Mouse (Mus musculus) testis, adult 2 months (tissue): ENCODE results near the gene Traf5. TPM values are rescaled to one million over a fixed set of nuclear protein-coding genes. Genes with fewer than 3 reads are reported as not detected.

Experiments used
- H3K27ac ChIP-seq: fragments of 200-500 bp; 2 replicates; pipeline ENCODE4 v1.5.1; 2012; ENCODE audit warnings: low read depth, low read length; ENCODE audit not compliant: control insufficient read depth, insufficient read depth
- H3K27me3 ChIP-seq: fragments of 200-500 bp; 2 replicates; pipeline ENCODE4 v1.6.1; 2012; ENCODE audit warnings: mild to moderate bottlenecking, low read length, moderate library complexity; ENCODE audit not compliant: control insufficient read depth, insufficient read depth
- H3K36me3 ChIP-seq: fragments of 200-500 bp; 2 replicates; pipeline ENCODE4 v1.6.1; 2012; ENCODE audit warnings: mild to moderate bottlenecking, low read length; ENCODE audit not compliant: control insufficient read depth, insufficient read depth
- H3K4me1 ChIP-seq: fragments of 200-500 bp; 2 replicates; pipeline ENCODE4 v1.6.1; 2012; ENCODE audit warnings: low read length; ENCODE audit not compliant: control insufficient read depth, insufficient read depth
- H3K4me3 ChIP-seq: fragments of 200-500 bp; 2 replicates; pipeline ENCODE4 v1.5.1; 2012; ENCODE audit warnings: low read depth, mild to moderate bottlenecking, low read length, moderate library complexity, mixed read lengths; ENCODE audit not compliant: control insufficient read depth
- CTCF ChIP-seq: fragments of 200-500 bp; IDR thresholded peaks from 2 replicates; pipeline ENCODE4 v1.5.1; 2012; ENCODE audit warnings: low read depth, mild to moderate bottlenecking, inconsistent platforms, low read length, moderate library complexity; ENCODE audit not compliant: control insufficient read depth, insufficient read depth, insufficient replicate concordance
- POLR2A ChIP-seq: fragments of 200-500 bp; IDR thresholded peaks from 2 replicates; pipeline ENCODE4 v1.6.1; 2012; ENCODE audit warnings: low read depth, mild to moderate bottlenecking, inconsistent platforms, low read length, moderate library complexity; ENCODE audit not compliant: control insufficient read depth
- polyA plus RNA-seq: library from polyadenylated mRNA; depleted of rRNA; stranded (reverse); fragments of >200 nt; gene quantifications from 2 replicates; pipeline ENCODE4 v1.2.3, GENCODE M21; 2012

Traf5 gene
- polyA plus RNA-seq, 1 experiment: 1.6 TPM

DNA sequence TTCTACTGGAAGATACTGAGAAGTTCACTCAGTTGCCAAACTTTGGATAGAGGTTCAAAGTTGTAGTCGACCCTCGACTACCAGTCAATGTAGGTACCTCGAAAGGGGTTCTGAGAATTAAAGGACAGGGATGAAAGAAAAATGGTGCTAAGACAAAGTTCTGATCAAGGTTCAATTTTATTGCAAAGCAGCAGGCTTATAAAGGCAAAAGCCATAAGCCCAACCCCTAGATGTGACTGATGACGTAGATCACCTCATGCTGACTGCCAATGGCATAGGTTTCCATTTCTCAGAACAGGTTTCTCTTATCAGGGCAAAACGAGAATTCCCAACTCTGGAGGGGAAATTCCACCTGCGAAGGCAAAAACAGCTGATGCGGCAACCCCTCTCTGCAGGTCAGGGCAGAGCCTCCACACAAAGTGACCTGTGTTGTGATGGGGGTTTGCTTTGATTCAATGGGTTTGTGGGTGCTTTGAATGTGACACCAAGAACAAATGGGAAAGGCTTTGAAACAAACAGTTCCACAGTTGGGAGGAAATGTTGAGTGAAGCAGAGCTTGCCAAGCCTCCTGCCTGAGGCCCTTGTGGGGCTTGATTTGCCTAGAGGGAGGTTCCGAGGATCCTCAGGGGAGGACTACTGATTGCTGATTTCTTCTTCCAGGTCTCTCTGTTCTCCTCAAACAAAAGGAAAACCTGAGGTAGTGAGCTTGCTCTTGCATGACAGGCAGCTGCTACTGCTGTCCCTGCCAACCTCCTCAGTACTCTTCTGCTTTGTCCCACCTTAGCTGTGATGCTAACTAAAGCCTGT, 105.5 kb downstream of the Traf5 start:
- Histone ChIP-seq H3K36me3 (no peaks in the 10 kb centered on the region), H3K27ac (no peak overlapping the region), H3K27me3 (no peaks in the 10 kb centered on the region), H3K4me3 (no peak overlapping the region), H3K4me1 (no peaks in the 10 kb centered on the region; the same call in 1 of the 2 replicates)
- no peak for TF ChIP-seq POLR2A
- TF ChIP-seq CTCF: no peak

DNA sequence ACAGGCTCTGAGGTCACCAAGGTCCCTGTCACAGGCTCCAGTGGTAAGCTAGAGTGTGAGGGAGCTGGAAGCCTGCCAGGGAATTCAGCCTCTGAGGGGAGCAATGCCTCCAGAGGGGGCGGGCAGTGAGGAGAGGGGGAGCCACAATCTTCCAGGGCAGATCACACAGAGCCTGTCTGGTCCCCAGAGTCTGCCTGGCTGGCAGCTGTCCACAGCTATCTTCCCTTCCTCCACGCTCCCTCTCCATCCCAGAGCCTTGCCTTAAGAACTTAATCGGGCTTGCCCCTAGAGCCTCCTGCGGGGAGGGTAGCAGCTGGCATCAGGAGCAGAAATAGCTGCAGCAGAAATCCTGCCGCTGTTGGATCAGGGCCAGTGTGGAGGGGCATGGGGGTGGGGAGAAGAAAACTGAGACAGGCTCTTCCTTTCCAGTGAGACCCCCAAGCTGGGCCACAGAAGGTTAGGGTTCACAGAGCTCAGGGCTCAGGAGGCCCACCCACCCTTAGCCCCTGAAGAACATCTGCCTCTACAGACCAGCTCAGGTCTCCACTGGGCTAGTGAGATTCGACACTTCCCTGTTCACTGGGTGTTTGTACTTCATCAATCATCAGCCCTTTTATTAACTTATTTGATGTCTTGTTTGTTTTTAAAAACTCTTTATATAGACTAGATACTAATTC, 110.8 kb downstream of the Traf5 start:
- Histone ChIP-seq H3K4me3 (no peak overlapping the region; the same call in 1 of the 2 replicates), H3K36me3 (no peaks in the 10 kb centered on the region), H3K27ac (no peak overlapping the region), H3K27me3 (no peaks in the 10 kb centered on the region), H3K4me1 (no peaks in the 10 kb centered on the region; the same call in 1 of the 2 replicates)
- TF ChIP-seq POLR2A: no peak
- no peak for TF ChIP-seq CTCF

DNA sequence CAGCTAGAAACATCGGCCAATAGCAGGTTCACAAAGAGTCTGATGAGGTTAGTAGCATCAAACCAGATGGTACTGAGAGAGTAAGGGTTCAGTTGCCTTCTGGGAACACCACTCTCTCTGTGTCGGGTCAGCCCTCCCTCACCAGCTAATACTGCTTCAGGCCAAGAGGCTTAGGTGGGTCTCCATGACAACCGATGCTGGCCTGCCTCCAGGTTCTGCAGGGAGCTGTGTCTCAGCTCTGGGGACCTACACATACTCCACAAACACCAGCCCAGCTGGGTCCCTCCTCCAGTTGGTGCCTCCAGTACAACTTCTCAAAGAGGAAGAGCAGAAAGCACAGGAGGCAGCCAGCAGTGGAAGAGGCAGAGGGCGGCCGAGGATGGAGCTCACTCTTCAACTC, 115.2 kb downstream of the Traf5 start, which contains the start of gene Rd3:
Gene Rd3 (plus strand): TSS at position 184 of the 400 bp plus-strand sequence.
- H3K27me3 ChIP-seq: no peaks in the 10 kb centered on the region
- H3K4me3 ChIP-seq: peak within 1 kb of the TSS; percentile 80
- H3K36me3 ChIP-seq: no peaks in the 10 kb centered on the region
- H3K27ac ChIP-seq: peak within 1 kb of the TSS; percentile 18; the same call in 1 of the 2 replicates
- no peaks in the 10 kb centered on the region; the same call in 1 of the 2 replicates for H3K4me1 ChIP-seq
- TF ChIP-seq POLR2A (peak; percentile 36; the same call in 1 of the 2 replicates), CTCF (no peak)

DNA sequence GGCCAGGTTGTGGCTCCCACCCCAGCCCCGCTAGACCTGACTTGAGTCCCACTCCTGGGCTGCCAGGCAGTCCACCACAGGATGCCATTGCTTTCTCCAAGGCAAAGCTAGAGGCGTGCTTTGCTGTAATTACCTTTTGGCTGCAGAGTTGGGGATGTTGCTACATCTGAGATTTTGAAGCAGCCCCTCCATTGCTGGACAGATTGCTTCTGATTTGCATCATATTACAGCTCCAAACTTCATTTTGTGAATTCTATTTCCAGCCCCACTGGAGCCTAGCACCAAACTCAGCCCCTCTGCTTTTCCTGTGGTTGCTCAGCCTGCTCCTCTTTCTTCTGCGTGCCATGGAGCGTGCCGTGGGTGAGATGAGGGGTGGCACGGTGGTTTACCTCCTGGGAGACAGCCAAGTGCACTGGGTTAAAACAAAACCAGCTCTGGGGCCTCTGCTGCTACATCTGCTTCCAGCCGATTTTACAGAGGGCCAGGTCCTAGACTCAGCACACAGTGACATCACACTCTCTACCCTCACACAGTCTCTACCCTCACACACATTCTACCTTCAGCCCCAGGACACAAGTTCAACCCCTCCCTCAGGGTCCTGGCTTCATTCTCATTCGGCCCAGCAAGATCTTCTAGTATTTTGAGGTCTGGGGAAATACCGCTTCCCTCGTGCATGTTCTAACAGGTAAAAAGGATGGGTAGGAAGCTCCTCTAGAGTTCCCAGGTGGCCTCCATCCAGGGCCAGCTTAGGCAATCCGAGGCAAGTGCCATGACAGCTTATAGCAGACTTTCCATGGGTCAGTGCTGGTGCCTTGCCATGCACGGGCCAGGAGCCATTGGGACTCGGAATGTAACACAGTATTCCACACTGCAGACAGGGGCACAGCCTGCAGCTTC, 117.6 kb downstream of the Traf5 start:
- Histone ChIP-seq H3K4me1 (no peaks in the 10 kb centered on the region), H3K4me3 (no peak overlapping the region), H3K27me3 (no peaks in the 10 kb centered on the region), H3K27ac (no peak overlapping the region), H3K36me3 (no peaks in the 10 kb centered on the region)
- TF ChIP-seq POLR2A: no peak
- no peak for TF ChIP-seq CTCF

DNA sequence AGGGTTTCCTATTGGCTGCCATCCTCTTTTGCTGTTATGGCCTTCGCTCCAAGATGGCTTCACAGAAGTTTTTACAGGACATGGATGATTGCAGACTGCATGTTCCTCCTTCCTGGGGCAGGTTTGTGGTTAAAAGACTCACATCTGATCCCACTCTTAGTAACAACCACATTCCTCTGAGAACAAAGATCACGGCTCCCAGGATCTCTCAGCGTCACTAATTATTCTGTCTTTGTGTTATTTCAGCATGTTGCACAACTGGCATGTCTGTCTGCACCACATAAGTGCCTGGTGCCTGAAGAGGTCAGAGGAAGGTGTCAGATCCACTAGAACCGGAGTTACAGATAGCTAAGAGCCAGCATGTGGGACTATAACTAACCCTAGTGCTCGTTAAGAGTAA, 122.4 kb downstream of the Traf5 start:
- Histone ChIP-seq H3K4me1 (no peaks in the 10 kb centered on the region), H3K27ac (no peak overlapping the region), H3K36me3 (no peaks in the 10 kb centered on the region), H3K27me3 (no peaks in the 10 kb centered on the region), H3K4me3 (no peak overlapping the region)
- TF ChIP-seq CTCF: no peak
- no peak for TF ChIP-seq POLR2A

DNA sequence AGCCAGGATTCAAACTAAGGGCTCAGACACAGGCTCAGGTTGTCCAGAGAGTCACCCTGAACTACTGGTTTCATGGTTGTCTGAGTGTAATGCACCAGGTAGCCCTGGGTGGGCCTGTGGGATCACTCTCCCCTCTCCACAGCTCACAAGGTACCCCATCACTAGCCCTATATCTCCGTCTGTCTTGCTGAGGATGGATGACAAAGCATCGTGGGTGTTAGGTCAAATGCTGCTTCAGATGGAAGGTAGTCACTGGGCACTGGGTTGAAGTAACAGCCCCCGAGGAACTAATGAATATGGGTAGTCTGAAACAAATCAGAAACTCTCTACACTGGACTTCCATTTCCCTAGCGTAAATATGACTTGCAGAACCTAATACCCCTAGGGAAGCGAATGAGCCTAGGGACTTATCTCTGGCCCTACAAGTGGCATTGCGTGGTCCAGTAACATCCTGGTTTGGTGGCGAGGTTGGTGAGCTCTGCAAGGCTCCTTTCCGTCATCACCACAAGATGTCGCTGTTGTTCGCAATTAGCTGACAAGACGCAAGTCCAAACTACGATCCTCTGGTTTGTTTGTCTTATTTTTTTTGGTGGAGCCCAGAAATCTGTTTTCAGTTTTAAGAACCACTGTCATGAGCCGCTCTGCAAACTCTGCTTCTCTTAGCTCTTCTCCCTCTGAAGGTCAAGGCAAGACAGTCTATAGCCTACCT, 127.4 kb downstream of the Traf5 start:
- Histone ChIP-seq H3K36me3 (no peaks in the 10 kb centered on the region), H3K4me1 (no peaks in the 10 kb centered on the region), H3K27me3 (no peaks in the 10 kb centered on the region), H3K4me3 (no peak overlapping the region), H3K27ac (no peak overlapping the region)
- TF ChIP-seq CTCF: peak; percentile 81; the same call in 1 of the 2 replicates
- TF ChIP-seq POLR2A: no peak
